Mouse (Mus musculus) liver, adult 2 months (tissue): ENCODE results near the gene Map3k5.

Experiments used
- CTCF ChIP-seq: fragments of 200-500 bp; IDR thresholded peaks from 2 replicates; pipeline ENCODE4 v1.5.1; 2011; ENCODE audit warnings: low read depth, low read length, control low read depth
- POLR2A ChIP-seq: fragments of 200-500 bp; IDR thresholded peaks from 2 replicates; pipeline ENCODE4 v1.6.1; 2011; ENCODE audit warnings: low read length, control low read depth; ENCODE audit not compliant: insufficient read depth; ENCODE audit errors: extremely low read depth

DNA sequence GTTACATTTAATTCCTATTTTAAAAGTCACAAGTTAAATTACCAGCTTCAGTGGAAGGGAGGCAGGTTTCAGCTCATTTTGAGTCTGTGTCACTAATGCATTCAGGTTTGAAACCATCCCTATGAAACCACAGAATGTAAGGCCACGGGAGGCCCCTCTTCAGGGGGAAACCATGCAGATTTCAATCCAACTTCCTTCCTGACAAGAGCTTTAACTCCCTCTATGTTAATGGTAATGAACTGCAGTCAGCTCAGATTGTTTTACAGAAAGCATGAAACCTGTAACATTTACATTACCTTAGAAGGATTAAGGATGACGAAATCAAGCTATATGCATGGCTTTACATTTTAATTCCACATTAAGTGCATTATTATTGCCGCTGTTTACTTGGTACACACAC, 42.6 kb upstream of the Map3k5 start:
- TF ChIP-seq CTCF (no peak), POLR2A (no peak)
